Mouse (Mus musculus) neural tube, embryonic 11.5 days (tissue): Measurements from ENCODE around the gene Ptprj. TPM values are rescaled to one million over a fixed set of nuclear protein-coding genes. Genes with fewer than 3 reads are reported as not detected.

ENCODE experiments used
- ATAC-seq: fragments of 200-750 bp; cut with Nextera tagmentation; 2 replicates; pipeline ENCODE4 v1.8.0; 2017; ENCODE audit warnings: moderate number of reproducible peaks, mild to moderate bottlenecking, moderate TSS enrichment, moderate library complexity; ENCODE audit not compliant: insufficient read depth, low FRiP score, low TSS enrichment
- DNase-seq: peaks from one replicate; pipeline ENCODE4 v3.0.0-alpha.2; 2015; ENCODE audit warnings: low spot score
- H3K27ac ChIP-seq: fragments of 300-500 bp; sonication (generic); 2 replicates; pipeline ENCODE4 v1.5.1; 2014; ENCODE audit warnings: low read depth, mild to moderate bottlenecking, low read length
- H3K27me3 ChIP-seq: fragments of 300-500 bp; sonication (generic); 2 replicates; pipeline ENCODE4 v1.6.1; 2014; ENCODE audit warnings: mild to moderate bottlenecking, low read length, mixed read lengths; ENCODE audit not compliant: control insufficient read depth, insufficient read depth
- H3K36me3 ChIP-seq: fragments of 300-500 bp; sonication (generic); 2 replicates; pipeline ENCODE4 v1.6.1; 2014; ENCODE audit warnings: mild to moderate bottlenecking, low read length, moderate library complexity, mixed read lengths; ENCODE audit not compliant: control insufficient read depth, insufficient read depth
- H3K4me1 ChIP-seq: fragments of 300-500 bp; sonication (generic); 2 replicates; pipeline ENCODE4 v1.6.1; 2014; ENCODE audit warnings: low read length, mixed read lengths; ENCODE audit not compliant: control insufficient read depth, insufficient read depth
- H3K4me2 ChIP-seq: fragments of 300-500 bp; sonication (generic); 2 replicates; pipeline ENCODE4 v1.6.1; 2014; ENCODE audit warnings: low read depth, mild to moderate bottlenecking, moderate library complexity
- H3K4me3 ChIP-seq: fragments of 300-500 bp; sonication (generic); 2 replicates; pipeline ENCODE4 v1.5.1; 2014; ENCODE audit warnings: low read depth, low read length
- H3K9ac ChIP-seq: fragments of 300-500 bp; sonication (generic); 2 replicates; pipeline ENCODE4 v1.6.1; 2014; ENCODE audit warnings: mild to moderate bottlenecking, low read length
- H3K9me3 ChIP-seq: fragments of 300-500 bp; sonication (generic); 2 replicates; pipeline ENCODE4 v1.6.1; 2016; ENCODE audit warnings: low read length; ENCODE audit not compliant: control insufficient read depth
- WGBS: fragments of 180-500 bp; shearing (Covaris S2); extraction: QIAGEN DNeasy Blood & Tissue Kit; methylation state at CpG from one replicate; pipeline ENCODE4 v1.1.7; 2014; 5-methylcytosine and 5-hydroxymethylcytosine counted together
- polyA plus RNA-seq: library from polyadenylated mRNA; unstranded; fragments of >200 nt; fragmentation: Nextera tagmentation; extraction: Ambion mirVana; gene quantifications from 2 replicates; pipeline ENCODE4 v1.2.1, GENCODE M21; 2014

Ptprj gene
- polyA plus RNA-seq, 1 experiment from 2014 or later = 3.7 TPM

- no peak for DNase-seq
- WGBS = 92% methylated on average over 5 of the region's 5 CpGs
- no peak overlapping the region for H3K9ac ChIP-seq
- H3K27me3 ChIP-seq = no peaks in the 10 kb centered on the region
- ATAC-seq = no peak
- no peaks in the 10 kb centered on the region for H3K9me3 ChIP-seq
- no peaks in the 10 kb centered on the region for H3K36me3 ChIP-seq
- H3K4me1 ChIP-seq = peaks cover 2% of the 10 kb centered on the region; the same call in 1 of the 2 replicates
- H3K27ac ChIP-seq = no peak overlapping the region
- H3K4me2 ChIP-seq = no peak overlapping the region
- H3K4me3 ChIP-seq = no peak overlapping the region
These were observed 48.4 kb downstream of the Ptprj start for GRCm38 (mm10) chr2:90532095-90532494.

GRCm38 (mm10) chr2:90528107-90528506 is 52.3 kb downstream of the Ptprj start:
- DNase-seq = no peak
- 92% methylated on average over 5 of the region's 5 CpGs for WGBS
- Histone ChIP-seq H3K4me3 (no peak overlapping the region), H3K4me2 (no peak overlapping the region), H3K27ac (no peak overlapping the region), H3K36me3 (no peaks in the 10 kb centered on the region), H3K9ac (no peak overlapping the region), H3K9me3 (no peaks in the 10 kb centered on the region), H3K4me1 (peaks cover 6% of the 10 kb centered on the region; the same call in 1 of the 2 replicates), H3K27me3 (no peaks in the 10 kb centered on the region)
- ATAC-seq = no peak

GRCm38 (mm10) chr2:90526971-90527370 is 53.5 kb downstream of the Ptprj start:
- DNase-seq (peak; percentile 17), ATAC-seq (no peak)
- Histone ChIP-seq H3K9me3 (no peaks in the 10 kb centered on the region), H3K27me3 (no peaks in the 10 kb centered on the region), H3K4me3 (no peak overlapping the region), H3K9ac (no peak overlapping the region), H3K36me3 (no peaks in the 10 kb centered on the region), H3K4me1 (peaks cover 6% of the 10 kb centered on the region; the same call in 1 of the 2 replicates), H3K4me2 (no peak overlapping the region), H3K27ac (peak overlapping the region; percentile 64)
- WGBS = 38% methylated on average over 6 of the region's 6 CpGs

GRCm38 (mm10) chr2:90526564-90526963 is 53.9 kb downstream of the Ptprj start:
- peaks cover 6% of the 10 kb centered on the region; the same call in 1 of the 2 replicates for H3K4me1 ChIP-seq
- H3K4me3 ChIP-seq = no peak overlapping the region
- no peaks in the 10 kb centered on the region for H3K9me3 ChIP-seq
- WGBS = 42% methylated on average over 6 of the region's 6 CpGs
- H3K4me2 ChIP-seq = no peak overlapping the region
- DNase-seq = peak; percentile 15
- H3K36me3 ChIP-seq = no peaks in the 10 kb centered on the region
- no peak overlapping the region for H3K9ac ChIP-seq
- ATAC-seq = no peak
- H3K27ac ChIP-seq = peak overlapping the region; percentile 64
- no peaks in the 10 kb centered on the region for H3K27me3 ChIP-seq

- H3K4me1 ChIP-seq = peaks cover 6% of the 10 kb centered on the region; the same call in 1 of the 2 replicates
- no peaks in the 10 kb centered on the region for H3K9me3 ChIP-seq
- H3K27ac ChIP-seq = no peak overlapping the region
- 91% methylated on average over 14 of the region's 14 CpGs for WGBS
- H3K27me3 ChIP-seq = no peaks in the 10 kb centered on the region
- H3K4me2 ChIP-seq = no peak overlapping the region
- DNase-seq (no peak), ATAC-seq (no peak)
- no peaks in the 10 kb centered on the region for H3K36me3 ChIP-seq
- no peak overlapping the region for H3K9ac ChIP-seq
- no peak overlapping the region for H3K4me3 ChIP-seq
These were observed 54.6 kb downstream of the Ptprj start for GRCm38 (mm10) chr2:90525807-90526206.

GRCm38 (mm10) chr2:90522455-90522854 is 58.0 kb downstream of the Ptprj start:
- no peaks in the 10 kb centered on the region for H3K27me3 ChIP-seq
- no peak for ATAC-seq
- peaks cover 6% of the 10 kb centered on the region; the same call in 1 of the 2 replicates for H3K4me1 ChIP-seq
- H3K9me3 ChIP-seq = no peaks in the 10 kb centered on the region
- WGBS = 95% methylated on average over 6 of the region's 6 CpGs
- no peak overlapping the region for H3K4me2 ChIP-seq
- no peak for DNase-seq
- H3K27ac ChIP-seq = no peak overlapping the region
- no peak overlapping the region for H3K4me3 ChIP-seq
- no peaks in the 10 kb centered on the region for H3K36me3 ChIP-seq
- no peak overlapping the region for H3K9ac ChIP-seq

- DNase-seq (no peak), ATAC-seq (no peak)
- Histone ChIP-seq H3K4me3 (no peak overlapping the region), H3K9me3 (no peaks in the 10 kb centered on the region), H3K4me1 (peaks cover 2% of the 10 kb centered on the region; the same call in 1 of the 2 replicates), H3K27ac (no peak overlapping the region), H3K27me3 (no peaks in the 10 kb centered on the region), H3K36me3 (no peaks in the 10 kb centered on the region), H3K9ac (no peak overlapping the region), H3K4me2 (no peak overlapping the region)
- whole genome bisulfite sequencing = 95% methylated on average over 1 of the region's 1 CpGs
These were observed 58.5 kb downstream of the Ptprj start for GRCm38 (mm10) chr2:90521909-90522308.

- Histone ChIP-seq H3K9ac (no peak overlapping the region), H3K27me3 (no peaks in the 10 kb centered on the region), H3K4me3 (no peak overlapping the region), H3K4me1 (no peaks in the 10 kb centered on the region), H3K36me3 (no peaks in the 10 kb centered on the region), H3K27ac (no peak overlapping the region), H3K4me2 (no peak overlapping the region), H3K9me3 (no peaks in the 10 kb centered on the region)
- 91% methylated on average over 6 of the region's 6 CpGs for WGBS
- DNase-seq (no peak), ATAC-seq (no peak)
These were observed 62.2 kb downstream of the Ptprj start for GRCm38 (mm10) chr2:90518296-90518695.

GRCm38 (mm10) chr2:90514969-90515368 is 65.5 kb downstream of the Ptprj start:
- WGBS = 52% methylated on average over 5 of the region's 5 CpGs
- ATAC-seq (no peak), DNase-seq (no peak)

More at GRCm38 (mm10) chr2:90514969-90515368, 65.5 kb downstream of the Ptprj start:
- Histone ChIP-seq H3K27ac (no peak overlapping the region), H3K4me2 (no peak overlapping the region), H3K4me1 (no peaks in the 10 kb centered on the region), H3K9me3 (no peaks in the 10 kb centered on the region), H3K27me3 (no peaks in the 10 kb centered on the region), H3K4me3 (no peak overlapping the region), H3K9ac (no peak overlapping the region), H3K36me3 (no peaks in the 10 kb centered on the region)
